Mouse (Mus musculus) MEL (cell line): ENCODE data around the gene Prph2. TPM values are rescaled to one million over a fixed set of nuclear protein-coding genes. Genes with fewer than 3 reads are reported as not detected.

ENCODE experiments used
- DNase-seq: peaks from one replicate; pipeline ENCODE4 v3.0.0; 2011; ENCODE audit warnings: low read depth, low spot score
- H3K27ac ChIP-seq: 2 replicates; pipeline ENCODE4 v1.5.1; 2012; ENCODE audit warnings: low read depth, mild to moderate bottlenecking, control low read depth, low read length, moderate library complexity; ENCODE audit not compliant: control insufficient read depth
- H3K27me3 ChIP-seq, 2 experiments: fragments of 150-350 bp in 1 of 2; sonication (generic) in 1 of 2; 2 replicates each; pipeline ENCODE4 v1.6.1; 2012; ENCODE audit warnings: low read length in 2 of 2, mild to moderate bottlenecking in 2 of 2, improper control_type of control experiment in 1 of 2, moderate library complexity in 1 of 2; ENCODE audit not compliant: insufficient read depth in 2 of 2, control insufficient read depth in 1 of 2
- H3K36me3 ChIP-seq, 2 experiments: 2 replicates each; pipeline ENCODE4 v1.6.1; 2012 to 2014; ENCODE audit warnings: low read length in 2 of 2, improper control_type of control experiment in 1 of 2, inconsistent platforms in 1 of 2, mild to moderate bottlenecking in 1 of 2; ENCODE audit not compliant: insufficient read depth in 2 of 2, control insufficient read depth in 1 of 2
- H3K4me1 ChIP-seq, 2 experiments: fragments of 150-350 bp in 1 of 2; sonication (generic) in 1 of 2; 2 replicates each; pipeline ENCODE4 v1.6.1; 2012; ENCODE audit warnings: low read length in 2 of 2, improper control_type of control experiment in 1 of 2, mild to moderate bottlenecking in 1 of 2; ENCODE audit not compliant: insufficient read depth in 2 of 2, control insufficient read depth in 1 of 2
- H3K4me3 ChIP-seq, 2 experiments: fragments of 150-350 bp in 1 of 2; sonication (generic) in 1 of 2; 2 replicates each; pipeline ENCODE4 v1.5.1; 2012; ENCODE audit warnings: low read depth in 2 of 2, low read length in 2 of 2, mild to moderate bottlenecking in 2 of 2, moderate library complexity in 2 of 2, control low read depth in 1 of 2, improper control_type of control experiment in 1 of 2; ENCODE audit not compliant: control insufficient read depth in 1 of 2, insufficient read depth in 1 of 2
- H3K79me2 ChIP-seq: 2 replicates; pipeline ENCODE4 v1.6.1; 2012; ENCODE audit warnings: mild to moderate bottlenecking, low read length, moderate library complexity; ENCODE audit not compliant: control insufficient read depth, poor library complexity, insufficient read depth
- H3K9ac ChIP-seq: 2 replicates; pipeline ENCODE4 v1.6.1; 2012; ENCODE audit warnings: low read depth, mild to moderate bottlenecking, control low read depth, low read length, moderate library complexity; ENCODE audit not compliant: control insufficient read depth, poor library complexity, severe bottlenecking
- H3K9me3 ChIP-seq: fragments of 150-350 bp; sonication (generic); replicated peaks from 2 replicates; pipeline ENCODE4 v1.6.1; 2012; ENCODE audit warnings: mild to moderate bottlenecking, low read length, improper control_type of control experiment, moderate library complexity; ENCODE audit not compliant: insufficient read depth
- BHLHE40 ChIP-seq: IDR thresholded peaks from 2 replicates; pipeline ENCODE4 v1.6.1; 2012; ENCODE audit warnings: low read depth, mild to moderate bottlenecking, inconsistent platforms, low read length, improper control_type of control experiment, borderline replicate concordance
- CHD2 ChIP-seq: IDR thresholded peaks from 2 replicates; pipeline ENCODE4 v1.6.1; 2011; ENCODE audit warnings: low read length, improper control_type of control experiment
- CTCF ChIP-seq, 3 experiments: IDR thresholded peaks in 2 of 3; conservative IDR thresholded peaks in 1 of 3; 2 replicates each; pipeline ENCODE4 v1.5.1; 2011 to 2012; ENCODE audit warnings: low read length in 3 of 3, low read depth in 2 of 3, mild to moderate bottlenecking in 2 of 3, improper control_type of control experiment in 1 of 3, inconsistent platforms in 1 of 3, mixed read lengths in 1 of 3, moderate library complexity in 1 of 3; ENCODE audit not compliant: control insufficient read depth in 1 of 3, insufficient read depth in 1 of 3, poor library complexity in 1 of 3, severe bottlenecking in 1 of 3
- ELF1 ChIP-seq: IDR thresholded peaks from 2 replicates; pipeline ENCODE4 v1.6.1; 2014; ENCODE audit warnings: low read depth, mild to moderate bottlenecking, inconsistent platforms, low read length, improper control_type of control experiment, moderate library complexity
- ETS1 ChIP-seq: IDR thresholded peaks from 2 replicates; pipeline ENCODE4 v1.6.1; 2012; ENCODE audit warnings: low read depth, mild to moderate bottlenecking, inconsistent platforms, low read length, improper control_type of control experiment, moderate library complexity
- MAFK ChIP-seq: IDR thresholded peaks from 2 replicates; pipeline ENCODE4 v1.6.1; 2011; ENCODE audit warnings: low read depth, mild to moderate bottlenecking, low read length, improper control_type of control experiment, borderline replicate concordance
- MEF2A ChIP-seq: IDR thresholded peaks from 2 replicates; pipeline ENCODE4 v1.6.1; 2014; ENCODE audit warnings: low read depth, mild to moderate bottlenecking, inconsistent platforms, low read length, improper control_type of control experiment; ENCODE audit not compliant: poor library complexity, insufficient replicate concordance, severe bottlenecking; ENCODE audit errors: extremely low read depth
- MXI1 ChIP-seq: IDR thresholded peaks from 2 replicates; pipeline ENCODE4 v1.6.1; 2011; ENCODE audit warnings: mild to moderate bottlenecking, low read depth, low read length, improper control_type of control experiment
- MYC ChIP-seq: IDR thresholded peaks from 2 replicates; pipeline ENCODE4 v1.6.1; 2011; ENCODE audit warnings: low read depth, mild to moderate bottlenecking, low read length, improper control_type of control experiment, moderate library complexity
- POLR2AphosphoS5 ChIP-seq: IDR thresholded peaks from 2 replicates; pipeline ENCODE4 v1.6.1; 2012; ENCODE audit warnings: low read depth, borderline replicate concordance, mild to moderate bottlenecking, inconsistent platforms, low read length, moderate library complexity, mixed read lengths
- RAD21 ChIP-seq: IDR thresholded peaks from 2 replicates; pipeline ENCODE4 v1.6.1; 2011; ENCODE audit warnings: mild to moderate bottlenecking, low read depth, low read length, improper control_type of control experiment
- SIN3A ChIP-seq: IDR thresholded peaks from 2 replicates; pipeline ENCODE4 v1.6.1; 2012; ENCODE audit warnings: low read length, improper control_type of control experiment, inconsistent platforms
- SMC3 ChIP-seq: IDR thresholded peaks from 2 replicates; pipeline ENCODE4 v1.6.1; 2011; ENCODE audit warnings: low read depth, low read length, improper control_type of control experiment
- TAL1 ChIP-seq: IDR thresholded peaks from 2 replicates; pipeline ENCODE4 v1.6.1; 2012; ENCODE audit warnings: mild to moderate bottlenecking, inconsistent platforms, low read length, moderate library complexity, mixed read lengths
- UBTF ChIP-seq: IDR thresholded peaks from 2 replicates; pipeline ENCODE4 v1.6.1; 2012; ENCODE audit warnings: low read depth, mild to moderate bottlenecking, inconsistent platforms, low read length, improper control_type of control experiment, moderate library complexity, borderline replicate concordance; ENCODE audit not compliant: insufficient read depth
- USF2 ChIP-seq, 2 experiments: IDR thresholded peaks; 2 replicates each; pipeline ENCODE4 v1.6.1; 2011 to 2012; ENCODE audit warnings: improper control_type of control experiment in 2 of 2, low read length in 2 of 2, borderline replicate concordance in 1 of 2, inconsistent platforms in 1 of 2, low read depth in 1 of 2, mild to moderate bottlenecking in 1 of 2; ENCODE audit not compliant: insufficient read depth in 1 of 2
- ZKSCAN1 ChIP-seq: IDR thresholded peaks from 2 replicates; pipeline ENCODE4 v1.6.1; 2012; ENCODE audit warnings: low read depth, mild to moderate bottlenecking, inconsistent platforms, low read length, improper control_type of control experiment, moderate library complexity
- ZNF384 ChIP-seq: IDR thresholded peaks from 2 replicates; pipeline ENCODE4 v1.6.1; 2012; ENCODE audit warnings: low read depth, mild to moderate bottlenecking, inconsistent platforms, low read length, improper control_type of control experiment
- polyA plus RNA-seq, 2 experiments: library from polyadenylated mRNA; stranded (reverse) in 1 of 2; unstranded in 1 of 2; fragments of >175 nt in 1 of 2; fragments of >200 nt in 1 of 2; gene quantifications; 2 replicates each; pipeline versions ENCODE4 v1.2.1 to v1.2.4; 2012; ENCODE audit warnings: low replicate concordance in 2 of 2, low read depth in 1 of 2; ENCODE audit not compliant: insufficient read length in 2 of 2, insufficient read depth in 1 of 2, missing spikeins in 1 of 2
- total RNA-seq: library from RNA; depleted of rRNA; stranded (reverse); fragments of 300-350 nt; gene quantifications from 2 replicates; pipeline ENCODE4 v1.2.3, GENCODE M21; 2012

The Prph2 gene
- total and polyA plus RNA-seq, 3 experiments: not detected

DNA sequence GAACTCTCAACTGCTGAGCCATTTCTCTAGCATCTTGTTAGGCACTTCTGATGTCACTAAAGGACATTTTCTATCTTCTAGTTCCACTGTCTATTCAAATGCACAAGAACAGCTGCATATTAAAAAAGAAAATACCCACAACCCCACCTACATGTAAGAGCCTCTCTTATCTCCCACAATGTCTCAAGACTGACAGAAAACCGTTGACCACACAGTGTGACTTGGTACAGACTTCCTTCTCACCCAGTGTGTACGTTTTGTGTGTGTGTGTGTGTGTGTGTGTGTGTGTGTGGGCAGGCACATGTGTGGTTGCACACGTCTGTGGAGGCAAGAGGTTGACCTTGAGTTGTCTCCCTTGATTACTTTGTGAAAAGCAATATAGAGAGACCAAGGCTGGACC, 51.9 kb downstream of the Prph2 start (continued):
- TF ChIP-seq RAD21: no peak

DNA sequence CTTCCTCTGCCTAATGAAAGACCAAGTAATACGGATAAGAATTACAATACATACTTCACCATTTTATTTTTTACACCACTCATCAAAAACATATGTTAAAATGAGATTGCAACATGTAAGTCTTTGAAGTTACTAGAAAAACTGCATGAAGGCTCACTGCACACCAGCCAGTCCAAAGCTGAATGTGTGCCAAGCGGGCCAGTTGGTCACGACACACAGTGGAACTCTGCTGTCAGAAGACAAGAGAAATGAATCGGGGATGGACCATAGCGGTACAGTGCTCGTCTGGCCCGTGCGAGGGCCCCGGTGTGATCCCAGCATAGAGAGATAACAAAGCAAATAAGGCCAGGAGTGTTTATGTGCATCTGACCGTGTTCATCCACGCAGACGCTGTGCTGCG, 52.9 kb downstream of the Prph2 start:
- no peaks in the 10 kb centered on the region for H3K79me2 ChIP-seq
- no peak for DNase-seq
- TF ChIP-seq POLR2AphosphoS5 (no peak), TAL1 (no peak), UBTF (no peak), MXI1 (no peak), ZKSCAN1 (no peak), ETS1 (no peak), BHLHE40 (no peak), USF2 (IDR thresholded peaks at IDR 0.05; ENCODE audit: borderline replicate concordance in 1 of 2, insufficient read depth in 1 of 2, low read depth in 1 of 2, low read length in 2 of 2) (no peak), CTCF (IDR thresholded peaks at IDR 0.05 in 2 of 3, conservative IDR thresholded peaks at IDR 0.05 in 1 of 3; ENCODE audit: control insufficient read depth in 1 of 3, insufficient read depth in 1 of 3, low read depth in 2 of 3, low read length in 3 of 3, poor library complexity in 1 of 3, severe bottlenecking in 1 of 3) (no peak), CHD2 (no peak), MYC (no peak), RAD21 (no peak), SIN3A (no peak)
- H3K27me3 ChIP-seq: no peaks in the 10 kb centered on the region
- H3K27ac ChIP-seq: no peak overlapping the region
- peaks cover 13 to 37% of the 10 kb centered on the region in 2 experiments for H3K36me3 ChIP-seq
- H3K4me1 ChIP-seq: peaks cover 7 to 11% of the 10 kb centered on the region in 2 experiments
- no peak overlapping the region for H3K9ac ChIP-seq
- no peaks in the 10 kb centered on the region for H3K9me3 ChIP-seq
- no peak overlapping the region for H3K4me3 ChIP-seq

DNA sequence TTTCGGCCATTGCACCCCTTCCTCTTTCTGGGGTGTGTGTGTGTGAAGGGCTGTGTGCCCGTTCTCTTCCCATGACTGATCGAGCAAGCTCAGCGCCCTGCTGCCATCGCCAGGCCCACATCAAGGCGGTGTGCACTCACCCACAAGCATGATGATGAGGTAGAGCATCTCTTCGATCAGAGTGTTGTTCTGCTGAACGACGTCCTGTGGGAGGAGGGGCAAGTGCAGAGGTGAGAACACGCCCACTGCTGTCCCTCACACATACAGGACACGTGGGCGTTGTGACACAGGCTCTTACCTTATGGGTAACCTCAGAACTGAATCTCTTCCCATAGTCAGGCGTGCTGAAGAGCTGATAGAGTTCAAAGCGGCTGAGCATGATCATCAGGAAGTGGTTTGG, 56.6 kb downstream of the Prph2 start:
- no peaks in the 10 kb centered on the region for H3K9me3 ChIP-seq
- DNase-seq: no peak

More for the DNA sequence above, 56.6 kb downstream of the Prph2 start:
- Histone ChIP-seq H3K79me2 (no peaks in the 10 kb centered on the region), H3K27me3 (no peaks in the 10 kb centered on the region), H3K4me1 (peaks cover 7% of the 10 kb centered on the region in 2 experiments), H3K36me3 (peaks cover 9 to 43% of the 10 kb centered on the region in 2 experiments), H3K4me3 (no peak overlapping the region), H3K27ac (no peak overlapping the region), H3K9ac (no peak overlapping the region)
- no peak for TF ChIP-seq MEF2A
- TF ChIP-seq ZNF384: no peak
- TF ChIP-seq SMC3: no peak
- TF ChIP-seq ELF1: no peak
- no peak for TF ChIP-seq MAFK
